Mouse (Mus musculus): Measurements from ENCODE around the gene Lpar1. TPM values are rescaled to one million over a fixed set of nuclear protein-coding genes. Genes with fewer than 3 reads are reported as not detected.

The Lpar1 gene
- polyA plus RNA-seq, 1 experiment from 2014 or later, result 21.9 TPM

DNA sequence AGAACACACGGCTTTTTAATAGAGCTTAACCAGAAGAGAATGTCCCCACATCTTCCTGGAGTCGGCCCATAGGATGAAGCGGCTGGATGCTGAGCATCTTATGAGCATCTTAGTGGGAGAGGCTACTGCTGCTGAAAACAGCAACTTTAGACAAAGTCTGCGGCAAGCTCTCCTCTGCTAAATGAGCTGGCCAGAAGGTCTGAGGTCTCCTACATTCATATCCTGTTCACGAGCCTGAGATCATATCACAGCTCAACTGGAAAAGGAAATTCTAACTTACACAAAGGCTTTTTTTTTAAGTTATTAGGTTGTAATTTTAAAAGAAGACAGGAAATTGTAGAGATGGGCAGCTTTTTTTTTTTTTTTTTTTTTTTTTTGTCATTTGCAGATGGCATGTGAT, 33.2 kb downstream of the Lpar1 start:
- Histone ChIP-seq H3K4me1 (replicated peaks) (no peaks in the 10 kb centered on the region), H3K9me3 (no peaks in the 10 kb centered on the region), H3K27me3 (no peaks in the 10 kb centered on the region), H3K36me3 (no peaks in the 10 kb centered on the region), H3K27ac (replicated peaks) (no peak overlapping the region), H3K4me3 (no peak overlapping the region), H3K9ac (no peak overlapping the region), H3K4me2 (no peak overlapping the region)
- no peak for ATAC-seq (ENCODE audit: low read depth)
- WGBS, result 91% methylated on average over 5 of the region's 5 CpGs

DNA sequence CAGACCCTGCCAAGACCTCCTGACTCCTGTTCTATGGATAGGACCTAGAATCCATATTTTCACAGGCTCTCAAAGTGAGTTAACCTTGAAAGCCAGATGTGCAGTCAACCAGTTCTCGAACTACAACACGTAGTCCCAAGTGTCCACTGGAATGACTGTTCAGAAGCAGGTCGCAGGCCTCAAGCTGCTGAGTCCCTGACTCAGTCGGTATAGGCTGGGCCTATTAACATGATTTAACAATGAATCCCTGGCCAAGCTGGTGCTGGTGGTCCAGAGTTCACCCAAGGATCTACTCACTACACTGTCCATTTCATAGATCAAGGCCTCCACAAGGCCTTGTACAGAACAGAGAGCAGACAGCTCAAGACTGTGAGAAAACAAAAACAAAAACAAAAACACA, 33.8 kb downstream of the Lpar1 start:
- no peaks in the 10 kb centered on the region for H3K27me3 ChIP-seq
- H3K4me2 ChIP-seq, result no peak overlapping the region
- no peak for ATAC-seq (ENCODE audit: low read depth)
- 80% methylated on average over 4 of the region's 4 CpGs for WGBS
- no peak overlapping the region for H3K9ac ChIP-seq
- H3K36me3 ChIP-seq, result no peaks in the 10 kb centered on the region
- H3K27ac ChIP-seq (replicated peaks), result no peak overlapping the region
- no peaks in the 10 kb centered on the region for H3K9me3 ChIP-seq
- H3K4me3 ChIP-seq, result no peak overlapping the region
- H3K4me1 ChIP-seq (replicated peaks), result no peaks in the 10 kb centered on the region

DNA sequence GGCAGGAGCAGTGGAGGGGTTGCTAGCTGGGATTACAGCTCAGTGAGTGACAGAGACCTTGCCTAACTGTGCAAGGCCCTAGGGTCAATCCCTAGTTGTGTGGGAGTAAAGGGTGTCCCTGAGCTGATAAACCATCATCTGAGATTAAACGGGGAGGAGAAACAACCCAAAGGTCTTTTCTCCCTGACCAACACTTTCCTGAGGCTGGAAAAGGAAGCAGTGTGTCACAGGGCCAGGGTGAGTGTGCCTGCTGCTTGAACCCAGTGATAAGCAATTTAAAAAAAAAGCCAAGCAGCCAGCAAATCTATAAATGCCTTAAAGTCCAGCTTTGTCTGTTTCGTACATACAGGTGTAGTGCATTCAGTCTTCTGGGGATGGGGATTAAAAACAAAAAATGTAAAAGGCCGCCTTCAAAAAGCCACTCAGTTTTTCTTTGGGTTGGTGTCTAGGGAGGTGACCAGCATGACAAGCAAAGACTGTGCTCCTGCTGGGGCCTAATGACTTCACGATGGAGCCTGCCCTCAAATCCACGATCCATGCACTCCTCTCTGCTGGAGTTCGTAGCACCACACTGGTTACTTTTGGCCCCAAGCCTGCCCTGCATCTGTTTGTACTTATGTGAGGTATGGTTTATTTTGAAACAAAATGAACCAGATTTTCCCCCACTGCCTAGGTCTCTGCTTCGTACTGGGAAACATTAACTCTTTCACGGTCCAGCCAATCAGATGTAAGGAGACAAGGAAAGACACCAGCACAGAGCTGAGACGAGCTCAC, 35.3 kb downstream of the Lpar1 start:
- Histone ChIP-seq H3K9ac (no peak overlapping the region), H3K4me3 (no peak overlapping the region), H3K27me3 (no peaks in the 10 kb centered on the region), H3K4me1 (replicated peaks) (no peaks in the 10 kb centered on the region), H3K4me2 (no peak overlapping the region), H3K36me3 (no peaks in the 10 kb centered on the region), H3K9me3 (no peaks in the 10 kb centered on the region), H3K27ac (replicated peaks) (no peak overlapping the region)
- no peak for ATAC-seq (ENCODE audit: low read depth)
- 55% methylated on average over 9 of the region's 9 CpGs for WGBS

DNA sequence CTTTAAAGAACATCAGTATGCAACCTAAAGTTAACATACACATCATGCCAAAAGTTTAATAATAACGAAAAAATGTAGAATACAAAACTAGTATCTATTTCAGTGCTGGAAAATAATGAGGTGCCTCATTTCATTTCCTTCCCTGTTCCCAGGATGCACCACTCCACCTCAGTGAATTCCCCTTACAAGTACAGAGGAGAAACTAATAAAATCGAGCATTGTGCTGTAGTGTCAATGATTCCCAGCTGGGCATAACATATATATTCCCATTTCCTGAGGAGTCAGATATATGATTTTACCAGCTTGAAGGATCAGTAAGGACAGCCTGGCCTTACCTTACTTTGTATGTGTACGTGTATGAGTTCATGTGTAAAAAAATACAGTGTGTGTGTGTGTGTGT, 36.9 kb downstream of the Lpar1 start:
- ATAC-seq (ENCODE audit: low read depth), result no peak
- Histone ChIP-seq H3K4me2 (no peak overlapping the region), H3K27ac (replicated peaks) (no peak overlapping the region), H3K4me3 (no peak overlapping the region), H3K27me3 (no peaks in the 10 kb centered on the region), H3K9me3 (no peaks in the 10 kb centered on the region), H3K4me1 (replicated peaks) (no peaks in the 10 kb centered on the region), H3K36me3 (no peaks in the 10 kb centered on the region), H3K9ac (no peak overlapping the region)
- WGBS, result 79% methylated on average over 3 of the region's 3 CpGs

DNA sequence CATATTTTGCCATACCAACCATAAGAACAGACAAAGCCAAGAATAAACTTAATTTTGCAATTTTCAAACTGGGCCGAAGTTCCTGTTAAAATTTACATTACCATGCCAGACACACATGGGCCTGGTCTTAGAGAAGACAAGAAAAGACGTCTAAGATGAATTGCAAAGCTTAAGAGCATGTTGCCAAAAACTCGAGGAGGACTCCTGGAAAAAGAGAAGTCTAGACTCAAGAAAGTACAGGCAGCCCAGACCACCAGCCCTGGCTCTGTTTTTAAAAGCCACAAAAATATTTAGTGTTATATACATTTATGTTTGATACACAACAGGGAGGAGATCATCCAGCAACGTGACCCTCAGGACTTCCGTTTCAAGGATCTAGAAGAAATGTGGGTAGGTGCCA, 37.5 kb downstream of the Lpar1 start:
- WGBS, result 72% methylated on average over 5 of the region's 5 CpGs
- Histone ChIP-seq H3K9ac (no peak overlapping the region), H3K9me3 (no peaks in the 10 kb centered on the region), H3K4me3 (no peak overlapping the region), H3K4me2 (no peak overlapping the region), H3K36me3 (no peaks in the 10 kb centered on the region), H3K27ac (replicated peaks) (no peak overlapping the region), H3K4me1 (replicated peaks) (no peaks in the 10 kb centered on the region), H3K27me3 (no peaks in the 10 kb centered on the region)
- ATAC-seq (ENCODE audit: low read depth), result no peak

DNA sequence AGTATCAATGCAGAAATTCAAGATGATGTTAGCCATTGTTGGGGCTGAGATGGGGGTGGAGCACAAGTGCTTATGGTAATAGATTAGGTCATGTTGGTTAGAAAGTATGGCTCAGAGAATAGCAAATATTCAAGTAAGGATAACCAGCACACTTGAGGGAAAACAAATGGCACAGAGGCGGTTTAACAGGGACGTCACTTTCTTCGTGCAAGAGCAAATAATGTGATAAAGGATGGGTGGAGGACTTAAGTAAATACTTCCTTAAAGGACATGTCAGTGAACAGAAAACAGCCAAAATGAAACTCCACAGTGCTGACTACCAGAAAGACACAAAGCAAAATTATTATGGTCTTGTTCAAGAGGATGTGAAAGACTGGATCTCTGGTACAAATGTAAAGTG, 42.1 kb downstream of the Lpar1 start:
- 93% methylated on average over 3 of the region's 3 CpGs for WGBS
- H3K4me2 ChIP-seq, result no peak overlapping the region
- H3K4me1 ChIP-seq (replicated peaks), result no peaks in the 10 kb centered on the region
- H3K27me3 ChIP-seq, result no peaks in the 10 kb centered on the region
- H3K9ac ChIP-seq, result no peak overlapping the region
- no peak for ATAC-seq (ENCODE audit: low read depth)
- no peaks in the 10 kb centered on the region for H3K9me3 ChIP-seq
- no peak overlapping the region for H3K4me3 ChIP-seq
- no peak overlapping the region for H3K27ac ChIP-seq (replicated peaks)
- no peaks in the 10 kb centered on the region for H3K36me3 ChIP-seq

DNA sequence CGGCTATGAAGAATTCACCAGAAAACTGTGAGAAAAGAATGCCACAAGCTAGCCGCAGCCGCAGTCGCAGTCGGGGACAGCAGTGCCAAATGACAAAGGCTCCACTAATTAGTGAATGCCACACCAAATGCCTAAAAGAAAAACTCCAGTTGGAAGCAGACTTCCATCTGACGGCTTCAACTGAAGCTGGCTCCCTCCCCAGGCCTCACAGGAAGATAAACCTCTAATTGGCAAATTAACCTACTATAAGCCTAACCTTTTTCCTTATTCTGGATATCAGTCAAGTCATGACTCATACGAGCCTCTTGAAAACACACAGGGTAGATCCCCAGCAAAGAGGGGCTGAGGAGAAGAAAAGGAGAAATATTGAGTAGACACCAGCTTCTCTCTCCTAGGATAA, 44.9 kb downstream of the Lpar1 start:
- Histone ChIP-seq H3K36me3 (no peaks in the 10 kb centered on the region), H3K4me1 (replicated peaks) (no peaks in the 10 kb centered on the region; the same call in 1 of the 2 replicates), H3K4me2 (no peak overlapping the region), H3K9me3 (no peaks in the 10 kb centered on the region), H3K27me3 (no peaks in the 10 kb centered on the region), H3K9ac (no peak overlapping the region), H3K4me3 (no peak overlapping the region), H3K27ac (replicated peaks) (no peak overlapping the region)
- ATAC-seq (ENCODE audit: low read depth), result no peak
- 62% methylated on average over 7 of the region's 7 CpGs for WGBS

DNA sequence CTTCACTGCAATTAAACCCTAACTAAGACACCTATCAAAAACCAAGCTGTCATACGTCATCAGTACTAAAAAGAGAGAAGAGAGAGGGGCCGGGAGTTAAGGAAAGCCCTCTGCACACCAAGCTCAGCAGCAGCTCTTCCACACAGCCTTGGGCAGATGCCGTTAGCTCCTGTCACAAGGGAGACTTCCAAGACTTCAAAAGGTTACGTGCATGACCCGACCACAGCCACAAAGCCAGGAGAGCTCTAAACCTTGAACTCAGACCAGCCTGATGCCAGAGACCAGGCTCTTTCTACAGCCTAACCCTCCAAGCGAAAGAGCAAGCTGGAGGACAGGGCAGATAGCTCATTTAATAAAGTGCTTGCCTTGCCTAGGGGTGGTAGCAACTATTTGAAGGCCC, 46.2 kb downstream of the Lpar1 start:
- 91% methylated on average over 6 of the region's 6 CpGs for WGBS
- H3K4me1 ChIP-seq (replicated peaks), result no peaks in the 10 kb centered on the region; the same call in 1 of the 2 replicates
- no peaks in the 10 kb centered on the region for H3K36me3 ChIP-seq
- H3K27me3 ChIP-seq, result no peaks in the 10 kb centered on the region
- no peak overlapping the region for H3K9ac ChIP-seq
- no peak overlapping the region for H3K4me3 ChIP-seq
- no peak overlapping the region for H3K27ac ChIP-seq (replicated peaks)
- H3K9me3 ChIP-seq, result no peaks in the 10 kb centered on the region
- no peak overlapping the region for H3K4me2 ChIP-seq
- no peak for ATAC-seq (ENCODE audit: low read depth)

DNA sequence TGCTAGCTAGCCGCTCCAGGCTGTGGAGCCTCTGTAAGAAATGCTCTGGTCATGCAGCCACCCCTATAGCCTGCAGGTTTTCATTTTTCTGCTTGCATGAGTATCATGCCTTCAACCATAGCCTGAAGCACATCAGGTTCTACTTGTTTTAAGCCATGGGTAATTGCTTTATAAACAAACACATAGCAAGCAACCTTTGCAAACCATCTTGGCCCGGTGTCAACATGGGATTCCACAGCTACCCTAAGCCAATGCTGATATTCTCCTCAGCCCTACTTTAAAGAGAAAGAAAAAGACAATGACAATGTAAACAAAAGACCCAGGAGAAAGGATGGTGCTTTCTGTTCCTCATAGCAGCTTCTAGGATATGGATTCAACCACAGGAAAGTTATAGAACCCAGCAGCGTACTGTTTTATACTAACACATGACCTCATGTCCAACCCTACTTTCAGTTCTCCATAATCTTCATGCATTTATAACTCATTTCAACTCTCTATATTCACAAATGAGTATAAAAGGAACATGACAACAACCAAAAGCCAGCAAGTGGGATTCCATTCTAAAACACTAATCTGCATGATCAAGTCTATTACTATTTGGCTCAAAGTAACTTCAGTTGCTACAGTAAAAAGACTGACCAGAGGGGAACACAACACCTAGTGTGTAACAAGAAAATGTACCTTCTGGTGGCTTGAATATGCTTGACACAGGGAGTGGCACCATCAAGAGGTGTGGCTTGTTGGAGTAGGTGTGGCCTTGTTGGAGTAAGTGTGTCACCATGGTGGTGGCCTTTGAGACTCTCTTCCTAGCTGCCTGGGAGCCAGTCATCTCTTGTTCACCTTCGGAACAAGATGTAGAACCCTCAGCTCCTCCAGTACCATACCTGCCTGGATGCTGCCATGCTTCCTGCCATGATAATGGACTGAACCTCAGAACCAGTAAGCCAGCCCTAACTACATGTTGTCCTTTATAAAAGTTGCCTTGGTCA, 46.9 kb downstream of the Lpar1 start:
- no peaks in the 10 kb centered on the region for H3K9me3 ChIP-seq

DNA sequence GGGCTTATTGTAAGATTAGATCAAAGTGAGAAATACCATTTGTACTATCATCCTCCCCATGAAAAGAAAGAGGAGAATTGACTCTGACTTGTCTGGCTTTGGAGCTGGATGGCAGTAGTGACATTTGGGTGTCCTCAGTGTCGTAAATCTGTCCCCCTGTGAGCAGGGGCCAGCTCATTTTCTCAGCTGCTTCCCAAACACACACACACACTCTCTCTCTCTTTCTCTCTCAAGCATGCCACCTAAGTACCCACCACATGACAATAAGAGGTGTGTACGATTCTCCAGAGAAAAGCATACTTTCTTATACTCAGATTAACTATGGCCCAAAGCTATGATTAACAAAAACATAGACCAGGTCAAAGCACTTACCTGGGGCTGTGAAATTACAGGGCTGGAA, 49.4 kb downstream of the Lpar1 start:
- Histone ChIP-seq H3K4me1 (replicated peaks) (peaks cover 10% of the 10 kb centered on the region), H3K27ac (replicated peaks) (no peak overlapping the region), H3K9me3 (no peaks in the 10 kb centered on the region), H3K4me3 (no peak overlapping the region), H3K27me3 (no peaks in the 10 kb centered on the region), H3K36me3 (no peaks in the 10 kb centered on the region), H3K4me2 (no peak overlapping the region), H3K9ac (no peak overlapping the region)
- no peak for ATAC-seq (ENCODE audit: low read depth)
- 78% methylated on average over 2 of the region's 2 CpGs for WGBS

More for the DNA sequence above, 46.9 kb downstream of the Lpar1 start:
- no peak overlapping the region for H3K27ac ChIP-seq (replicated peaks)
- ATAC-seq (ENCODE audit: low read depth), result no peak
- no peaks in the 10 kb centered on the region; the same call in 1 of the 2 replicates for H3K4me1 ChIP-seq (replicated peaks)
- H3K36me3 ChIP-seq, result no peaks in the 10 kb centered on the region
- H3K9ac ChIP-seq, result no peak overlapping the region
- 88% methylated on average over 4 of the region's 4 CpGs for WGBS
- no peak overlapping the region for H3K4me3 ChIP-seq
- H3K4me2 ChIP-seq, result no peak overlapping the region
- no peaks in the 10 kb centered on the region for H3K27me3 ChIP-seq

DNA sequence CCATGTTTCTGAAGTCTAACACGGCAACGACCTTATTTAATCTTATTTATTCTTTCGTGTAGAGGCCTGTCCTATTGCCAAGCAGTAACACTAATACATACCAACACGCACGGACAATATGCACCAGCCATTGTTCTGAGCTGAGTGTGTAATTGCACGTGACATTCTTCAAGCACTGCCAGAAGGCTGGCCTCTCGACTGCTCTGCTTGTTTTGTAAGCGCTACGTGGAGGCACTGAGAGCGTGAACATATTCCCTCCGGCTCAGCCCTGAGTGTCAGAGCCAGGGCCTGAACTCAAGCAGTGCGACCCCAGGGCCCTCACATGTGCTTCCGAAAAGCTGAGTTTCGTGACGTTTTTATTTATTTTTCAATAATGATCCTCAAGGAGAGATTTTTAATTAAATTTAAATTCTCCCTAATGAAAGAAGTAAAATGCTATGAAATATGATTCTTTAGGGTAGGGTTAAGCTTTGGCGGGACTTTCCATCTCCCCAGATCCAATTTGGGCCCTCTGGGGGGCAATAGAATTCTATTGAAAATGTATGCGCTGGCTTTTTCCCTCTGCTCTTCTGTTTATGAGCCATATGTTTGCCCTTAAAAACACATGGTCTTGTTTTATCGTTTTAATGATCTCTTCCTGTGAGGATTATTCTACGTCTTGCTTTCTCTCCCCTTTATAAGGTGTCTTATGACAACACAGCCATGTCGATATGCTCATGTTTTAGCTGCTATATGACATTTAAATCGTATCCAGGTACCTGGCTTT, 52.5 kb downstream of the Lpar1 start:
- H3K4me2 ChIP-seq, result no peak overlapping the region
- H3K27ac ChIP-seq (replicated peaks), result no peak overlapping the region
- ATAC-seq (ENCODE audit: low read depth), result peak; percentile 76
- no peak overlapping the region for H3K9ac ChIP-seq
- no peaks in the 10 kb centered on the region for H3K9me3 ChIP-seq
- peaks cover 10% of the 10 kb centered on the region for H3K4me1 ChIP-seq (replicated peaks)
- no peaks in the 10 kb centered on the region for H3K27me3 ChIP-seq
- H3K36me3 ChIP-seq, result no peaks in the 10 kb centered on the region
- 39% methylated on average over 21 of the region's 21 CpGs for WGBS
- no peak overlapping the region for H3K4me3 ChIP-seq

DNA sequence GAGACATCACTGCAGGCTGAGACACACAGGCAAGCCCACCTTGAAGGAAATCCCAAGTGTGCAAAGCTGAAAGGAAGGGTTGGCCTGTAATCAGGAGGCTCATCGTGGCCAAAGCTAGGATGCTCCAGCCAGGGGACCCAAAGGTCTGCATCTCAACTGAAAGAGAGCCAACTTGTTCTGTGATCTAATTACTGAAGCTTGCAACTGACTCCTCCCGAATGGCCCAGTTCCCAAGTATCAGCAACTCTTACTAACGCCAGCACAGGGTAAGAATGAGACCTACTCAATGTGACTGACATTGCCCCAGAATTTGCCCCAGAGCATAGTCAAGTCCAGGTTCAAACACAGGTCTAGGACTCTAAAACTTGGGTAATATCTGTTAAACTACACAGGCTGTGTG, 53.9 kb downstream of the Lpar1 start:
- H3K9me3 ChIP-seq, result no peaks in the 10 kb centered on the region
- no peaks in the 10 kb centered on the region for H3K27me3 ChIP-seq
- 40% methylated on average over 3 of the region's 3 CpGs for WGBS
- H3K4me1 ChIP-seq (replicated peaks), result peaks cover 10% of the 10 kb centered on the region
- H3K36me3 ChIP-seq, result no peaks in the 10 kb centered on the region
- no peak overlapping the region for H3K4me3 ChIP-seq
- no peak overlapping the region for H3K27ac ChIP-seq (replicated peaks)
- H3K9ac ChIP-seq, result no peak overlapping the region
- no peak overlapping the region for H3K4me2 ChIP-seq
- no peak for ATAC-seq (ENCODE audit: low read depth)

Data from neural tube, embryonic 13.5 days (tissue).